Mouse (Mus musculus) kidney, adult 9 months (tissue): ENCODE measurements around the gene Fat1.

Experiments used
- DNase-seq: peaks from one replicate; pipeline ENCODE4 v3.0.0; 2022

The Fat1 gene

GRCm38 (mm10) chr8:45068759-45069386, 133.6 kb downstream of the Fat1 start, which contains the start of gene Mtnr1a:
Gene Mtnr1a, plus strand, starts transcription at chr8:45069137.
- DNase-seq: peak; percentile 88

- no peak for DNase-seq
These were observed 135.7 kb downstream of the Fat1 start for GRCm38 (mm10) chr8:45070949-45071348.

- no peak for DNase-seq
These were observed 145.6 kb downstream of the Fat1 start for GRCm38 (mm10) chr8:45080850-45081249.

GRCm38 (mm10) chr8:45093599-45093998, 158.4 kb downstream of the Fat1 start:
- no peak for DNase-seq
